Mouse (Mus musculus): ENCODE data around the gene Hps6. TPM values are rescaled to one million over a fixed set of nuclear protein-coding genes. Genes with fewer than 3 reads are reported as not detected.
"Not testable (repeated sequence)": the region's sequence is repeated elsewhere in the genome, so short reads cannot be mapped to it uniquely, and the experiment has no call there.

Gene Hps6
- total RNA-seq (2022), result 1 to 10 TPM; 7.8 to 9.0 (median 8.5) TPM

DNA sequence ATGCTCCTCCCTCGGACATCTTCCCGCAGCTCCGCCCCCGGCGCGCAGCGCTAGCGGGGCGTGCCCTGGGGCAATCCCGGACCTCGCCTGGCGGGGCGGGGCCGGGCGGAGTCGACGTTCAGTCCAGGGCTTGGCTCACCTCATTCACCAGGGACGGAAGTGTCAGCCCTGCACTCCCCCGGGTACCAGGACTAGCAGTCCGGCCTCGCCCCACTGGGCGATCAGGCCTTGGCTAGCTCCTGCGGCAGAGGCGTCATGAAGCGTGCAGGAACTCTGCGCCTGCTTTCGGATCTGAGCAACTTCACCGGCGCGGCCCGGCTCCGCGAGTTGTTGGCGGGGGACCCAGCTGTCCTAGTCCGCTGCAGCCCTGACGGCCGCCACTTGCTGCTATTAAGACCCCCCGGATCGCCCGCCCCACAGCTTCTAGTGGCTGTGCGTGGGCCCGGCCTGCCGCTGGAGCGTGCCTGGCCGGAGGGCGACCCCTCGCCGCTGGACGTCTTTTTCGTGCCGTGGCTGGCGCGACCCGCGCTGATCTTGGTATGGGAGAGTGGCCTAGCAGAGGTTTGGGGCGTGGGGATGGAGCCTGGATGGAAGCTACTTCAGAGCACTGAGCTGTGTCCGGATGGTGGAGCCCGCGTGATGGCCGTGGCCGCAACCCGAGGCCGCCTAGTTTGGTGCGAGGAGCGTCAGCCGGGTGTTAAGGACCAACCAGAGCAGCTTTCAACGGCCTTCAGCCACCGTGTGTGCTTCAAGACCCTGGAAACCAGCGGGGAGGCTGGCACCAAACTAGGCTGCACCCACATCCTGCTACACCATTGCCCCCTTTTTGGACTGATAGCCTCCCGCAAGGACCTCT, at the start of gene Hps6:
Gene Hps6, plus strand, starts transcription at position 138 of the 856 bp plus-strand sequence.
- DNase-seq (ENCODE audit: low spot score in 2 of 2), result peak; percentile 43 to 45

DNA sequence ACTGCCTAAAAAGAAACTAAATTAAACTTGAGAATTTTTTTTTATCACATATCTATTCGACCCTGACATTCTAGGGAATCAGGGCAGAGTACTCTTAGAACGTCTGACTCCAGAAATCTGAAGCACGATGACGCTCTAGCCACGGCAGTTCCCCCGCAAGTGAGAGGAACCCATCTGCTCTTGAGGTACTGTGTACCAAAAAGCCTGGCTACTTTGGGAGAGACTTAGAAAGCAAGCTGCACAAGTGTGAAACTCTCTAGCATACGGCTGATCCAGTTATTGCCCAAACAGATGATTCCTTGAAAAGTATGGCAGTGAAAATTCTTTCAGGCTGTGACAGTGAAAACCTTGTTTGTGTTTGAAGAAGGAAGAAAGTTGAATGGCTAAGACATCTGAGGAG, 46.6 kb upstream of the Hps6 start:
- DNase-seq (ENCODE audit: low spot score in 2 of 2), result peak in 1 of 2 experiments; percentile 66

GRCm38 (mm10) chr19:45960770-45961169, 42.5 kb upstream of the Hps6 start:
- DNase-seq (ENCODE audit: low spot score in 2 of 2), result no peak

DNA sequence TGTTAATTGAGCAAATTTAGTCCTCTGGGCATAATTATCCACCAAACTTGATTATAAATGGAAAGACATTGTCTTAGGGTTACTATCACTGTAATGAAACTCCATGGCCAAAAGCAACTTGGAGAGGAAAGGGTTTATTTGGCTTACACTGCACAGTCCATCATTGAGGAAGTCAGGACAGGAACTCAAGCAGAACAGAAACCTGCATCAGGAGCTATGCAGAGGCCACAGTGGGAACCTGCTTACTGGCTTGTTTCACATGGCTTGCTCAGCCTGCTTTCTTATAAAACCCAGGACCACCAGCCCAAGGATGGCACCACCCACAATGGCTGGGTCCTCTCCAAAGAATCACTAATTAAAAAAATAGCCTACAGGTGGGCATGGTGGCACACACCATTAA, 18.9 kb upstream of the Hps6 start:
- DNase-seq (ENCODE audit: low spot score in 2 of 2), result no peak

DNA sequence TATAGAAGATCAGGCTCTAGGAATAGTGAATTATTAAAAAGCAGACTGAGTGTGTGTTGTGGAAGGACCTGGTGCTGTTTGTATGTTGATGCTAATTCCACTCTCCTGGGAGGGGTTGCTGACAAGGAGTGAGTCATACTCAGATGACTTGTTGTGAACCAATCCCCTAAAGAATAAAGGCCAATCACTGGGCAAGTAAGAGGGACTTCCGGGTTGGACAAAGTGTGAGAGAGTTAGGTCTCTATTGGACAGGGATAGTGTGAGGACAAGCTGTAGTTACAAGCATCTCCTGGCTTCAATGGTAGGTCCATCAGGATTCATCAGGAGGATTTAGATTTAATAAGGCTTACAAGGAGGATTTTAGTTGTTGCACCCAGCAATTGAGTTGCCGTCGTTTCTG, 15.1 kb upstream of the Hps6 start:
- DNase-seq (ENCODE audit: low spot score in 2 of 2), result no peak

GRCm38 (mm10) chr19:45991171-45991570, 12.1 kb upstream of the Hps6 start:
- no peak for DNase-seq (ENCODE audit: low spot score in 2 of 2)

DNA sequence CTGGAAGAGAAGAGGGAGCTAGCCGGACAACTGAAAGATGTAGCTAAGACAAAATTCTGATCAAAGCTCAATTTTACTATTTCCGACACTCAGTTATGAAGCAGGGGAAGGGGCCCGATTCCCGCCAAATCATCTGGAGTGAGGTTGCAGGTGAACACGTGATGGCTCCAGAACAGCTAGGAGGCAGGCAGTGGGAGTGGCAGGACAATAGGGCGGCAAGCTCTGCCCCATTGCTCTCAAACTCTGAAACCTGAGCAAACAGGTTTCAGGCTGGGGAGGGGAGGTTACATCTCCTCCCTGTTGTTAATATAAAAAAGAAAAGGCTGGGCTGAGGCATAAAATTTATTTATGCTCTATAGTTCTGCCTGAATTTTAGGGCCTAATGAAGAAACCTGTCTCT, 9.9 kb upstream of the Hps6 start:
- not testable (repeated sequence) for DNase-seq (ENCODE audit: low spot score in 2 of 2)

- DNase-seq (ENCODE audit: low spot score in 2 of 2), result no peak
These were observed 9.1 kb upstream of the Hps6 start for GRCm38 (mm10) chr19:45993981-45994737.

DNA sequence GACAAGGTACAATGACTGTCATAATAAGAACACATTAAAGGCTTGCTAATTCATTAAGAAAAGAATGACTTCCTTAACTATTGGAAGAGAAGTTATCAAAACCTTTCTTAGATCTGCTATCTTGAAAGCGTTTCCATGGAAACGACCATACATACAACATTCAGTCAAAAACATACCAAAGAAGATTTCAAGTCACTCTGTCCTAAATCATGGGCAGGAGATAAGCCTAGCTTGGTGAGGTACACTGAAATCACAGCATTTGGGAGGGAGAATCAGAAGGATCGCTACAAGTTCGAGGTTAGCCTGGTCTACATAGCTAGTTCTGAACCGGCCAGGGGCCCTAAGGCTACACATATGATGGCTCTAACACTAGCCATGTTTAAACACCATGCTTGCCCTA, 5.9 kb upstream of the Hps6 start:
- DNase-seq (ENCODE audit: low spot score in 2 of 2), result no peak

DNA sequence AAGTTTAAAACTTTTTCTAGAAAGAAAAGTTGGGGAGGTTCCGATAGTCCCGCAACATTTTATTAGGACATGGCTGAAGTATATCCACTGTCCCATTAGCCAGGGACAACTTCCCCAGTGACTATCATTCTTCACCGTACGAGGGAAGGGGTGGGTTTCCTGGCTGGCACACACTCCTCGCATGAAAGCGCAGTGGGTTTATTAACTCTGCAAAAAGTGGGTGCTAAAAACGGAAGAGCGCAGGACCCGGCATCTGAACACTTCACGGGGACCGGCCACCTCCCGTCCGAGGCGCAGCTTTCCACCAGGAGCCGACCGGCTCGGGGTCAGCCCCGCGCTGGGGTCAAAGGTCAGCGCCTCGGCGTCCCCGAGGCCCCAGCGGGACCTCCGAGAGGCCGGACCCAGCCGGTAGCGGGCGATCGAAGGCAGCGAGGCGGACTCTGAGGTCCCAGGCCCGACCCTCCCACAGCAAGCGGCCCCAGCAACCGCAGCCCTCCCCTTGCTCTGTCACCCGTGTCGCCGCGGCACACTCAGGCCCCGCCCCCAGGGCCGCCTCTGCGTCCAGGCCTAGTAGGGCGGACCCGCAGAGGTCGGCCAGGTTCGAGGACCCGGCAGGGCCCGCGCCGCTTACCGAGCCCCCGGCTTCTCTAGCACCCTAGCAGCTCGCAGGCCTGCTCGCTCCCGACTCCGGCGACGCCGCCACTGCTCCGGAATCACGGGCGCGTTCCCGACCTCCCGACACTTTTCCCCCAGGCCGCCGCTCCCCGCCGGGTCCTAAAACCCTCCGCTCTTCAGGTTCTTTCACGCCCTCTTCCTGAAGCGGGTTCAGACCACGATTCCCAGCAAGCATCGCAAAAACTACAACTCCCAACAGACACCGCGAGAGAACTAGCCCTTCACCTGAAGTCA, 5.3 kb upstream of the Hps6 start, which contains the start of gene Armh3:
Gene Armh3, minus strand, starts transcription at position 704 of the 909 bp plus-strand sequence.
- peak; percentile 83 to 88 for DNase-seq (ENCODE audit: low spot score in 2 of 2)

- no peak for DNase-seq (ENCODE audit: low spot score in 2 of 2)
These were observed 4.6 kb upstream of the Hps6 start for GRCm38 (mm10) chr19:45998694-45999217.

DNA sequence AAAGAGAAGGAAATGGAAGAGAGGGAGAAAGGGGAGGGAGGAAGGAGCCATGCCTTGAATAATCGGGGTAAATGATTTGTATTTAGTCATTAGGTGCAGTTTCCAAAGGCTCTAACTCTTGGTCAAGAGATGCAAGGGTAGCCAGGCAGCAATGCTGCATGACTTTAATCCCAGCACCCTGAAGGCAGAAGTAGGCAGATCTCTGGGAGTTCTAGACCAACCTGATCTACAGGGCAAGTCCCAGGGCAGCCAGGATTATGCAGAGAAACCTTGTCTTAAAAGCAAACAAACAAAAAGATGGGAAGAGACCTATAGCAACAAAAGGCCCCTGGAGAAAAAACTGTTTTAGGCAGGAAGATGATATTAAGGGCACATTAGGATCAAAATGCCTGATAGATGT, 3.9 kb upstream of the Hps6 start:
- DNase-seq (ENCODE audit: low spot score in 2 of 2), result no peak

DNA sequence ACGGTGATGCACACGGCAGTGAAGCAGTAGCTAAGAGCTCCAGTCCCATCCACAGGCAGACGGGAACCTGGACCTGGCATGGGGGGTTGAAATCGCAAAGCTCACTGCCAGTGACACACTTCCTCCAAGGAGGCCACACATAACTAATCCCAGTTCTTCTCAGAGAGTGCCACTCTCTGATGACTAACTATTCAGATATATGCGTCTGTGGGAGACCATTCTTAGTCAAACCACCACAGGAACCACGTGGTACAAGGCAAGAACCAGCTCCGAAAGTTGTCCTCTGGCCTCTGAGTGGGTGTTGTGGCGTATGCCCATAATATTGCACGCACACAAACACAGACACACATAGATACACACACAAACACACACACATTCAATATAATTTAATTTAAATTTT, 1.0 kb upstream of the Hps6 start:
- no peak for DNase-seq (ENCODE audit: low spot score in 2 of 2)

DNA sequence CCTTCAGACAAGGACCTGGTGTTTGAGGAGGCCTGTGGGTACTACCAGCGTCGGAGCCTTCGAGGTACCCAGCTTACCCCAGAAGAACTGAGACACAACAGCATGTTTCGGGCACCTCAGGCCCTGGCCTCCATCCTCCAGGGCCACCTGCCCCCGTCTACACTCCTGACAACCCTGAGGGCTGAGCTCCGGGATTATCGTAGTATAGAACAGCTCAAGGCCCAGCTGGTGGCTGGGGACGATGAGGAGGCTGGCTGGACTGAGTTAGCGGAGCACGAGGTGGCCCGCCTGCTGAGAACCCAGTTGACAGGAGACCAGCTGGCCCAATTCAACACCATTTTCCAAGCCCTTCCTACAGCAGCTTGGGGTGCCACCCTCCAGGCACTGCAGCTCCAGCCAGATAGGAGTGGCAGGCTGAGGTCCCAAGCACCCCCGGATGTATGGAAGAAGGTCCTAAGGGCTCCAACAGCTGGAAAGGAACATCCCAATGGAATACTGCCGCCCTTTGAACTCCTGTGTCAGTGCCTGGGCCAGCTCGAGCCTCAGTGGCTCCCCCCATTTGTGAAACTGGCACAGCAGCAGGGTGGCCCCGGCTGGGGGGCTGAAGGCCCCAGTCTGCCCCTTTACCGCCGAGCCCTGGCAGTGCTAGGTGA, 1.6 kb downstream of the Hps6 start:
- no peak for DNase-seq (ENCODE audit: low spot score in 2 of 2)

- DNase-seq (ENCODE audit: low spot score in 2 of 2), result no peak
These were observed 2.4 kb downstream of the Hps6 start for GRCm38 (mm10) chr19:46005680-46006079.

- peak; percentile 67 to 75 for DNase-seq (ENCODE audit: low spot score in 2 of 2)
These were observed 11.4 kb downstream of the Hps6 start for GRCm38 (mm10) chr19:46014572-46015178.

DNA sequence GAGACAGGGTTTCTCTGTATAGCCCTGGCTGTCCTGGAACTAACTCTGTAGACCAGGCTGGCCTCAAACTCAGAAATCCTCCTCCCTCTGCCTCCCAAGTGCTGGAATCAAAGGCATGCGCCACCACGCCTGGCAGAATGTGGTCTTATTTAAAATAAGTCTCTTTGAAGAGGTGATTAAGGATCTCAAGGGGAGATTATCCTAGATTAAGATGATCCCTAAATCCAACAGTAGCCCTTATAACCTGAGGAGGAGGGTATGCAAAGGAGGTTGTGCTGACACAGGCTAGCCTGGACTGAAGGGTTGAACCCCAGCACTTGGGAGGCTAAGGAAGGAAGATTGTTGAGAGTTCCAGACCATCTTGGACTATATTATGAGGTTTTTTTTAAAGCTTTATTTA, 12.7 kb downstream of the Hps6 start:
- no peak for DNase-seq (ENCODE audit: low spot score in 2 of 2)

- no peak for DNase-seq (ENCODE audit: low spot score in 2 of 2)
These were observed 21.7 kb downstream of the Hps6 start for GRCm38 (mm10) chr19:46024959-46025358.

GRCm38 (mm10) chr19:46026567-46026966, 23.3 kb downstream of the Hps6 start:
- DNase-seq (ENCODE audit: low spot score in 2 of 2), result no peak

- no peak for DNase-seq (ENCODE audit: low spot score in 2 of 2)
These were observed 25.5 kb downstream of the Hps6 start for GRCm38 (mm10) chr19:46028747-46029320.
